Mouse (Mus musculus): ENCODE data around the gene Ubr7. TPM values are rescaled to one million over a fixed set of nuclear protein-coding genes. Genes with fewer than 3 reads are reported as not detected.

Ubr7 gene
- total RNA-seq, 2 experiments from 2014 or later: 32.5 to 32.6 TPM

DNA sequence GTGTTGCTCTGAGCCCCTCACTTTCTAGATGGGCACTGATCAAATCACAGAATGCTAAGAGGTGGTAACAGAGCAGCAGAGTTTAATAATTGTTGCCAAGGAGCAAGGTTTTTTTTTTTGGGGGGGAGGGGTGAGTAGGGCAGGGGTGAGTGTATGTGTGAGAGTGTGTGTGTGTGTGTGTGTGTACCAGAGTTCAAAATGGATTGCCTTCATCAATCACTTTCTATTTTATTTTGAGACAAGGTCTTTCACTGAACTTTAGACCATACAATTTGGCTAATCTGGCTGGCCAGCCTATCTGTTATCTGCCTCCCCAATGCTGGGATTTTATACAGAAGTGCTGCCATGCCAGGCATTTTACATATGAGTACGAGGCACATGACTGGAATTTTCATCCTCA lies 57.1 kb downstream of the Ubr7 start:
- no peak for DNase-seq (ENCODE audit: low spot score in 2 of 2)

DNA sequence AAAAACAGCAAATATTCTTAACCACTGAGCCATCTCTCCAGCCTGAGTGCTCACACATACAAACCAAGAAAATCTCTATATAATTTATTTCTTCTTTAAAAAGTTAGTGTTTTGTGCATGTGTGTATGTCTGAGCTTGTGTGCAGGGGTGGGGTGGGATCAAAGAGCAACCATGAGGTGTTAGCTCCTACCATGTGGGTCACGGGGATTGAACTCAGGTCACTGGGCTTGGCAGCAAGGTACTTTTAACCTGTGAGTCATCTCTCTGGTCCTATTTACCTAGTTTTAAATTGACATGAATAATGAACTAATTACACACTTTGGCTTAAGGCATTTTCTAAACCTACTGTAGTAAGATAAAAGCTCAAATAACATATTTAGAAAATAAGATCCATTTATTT lies 68.6 kb downstream of the Ubr7 start:
- DNase-seq (ENCODE audit: low spot score in 2 of 2): no peak

DNA sequence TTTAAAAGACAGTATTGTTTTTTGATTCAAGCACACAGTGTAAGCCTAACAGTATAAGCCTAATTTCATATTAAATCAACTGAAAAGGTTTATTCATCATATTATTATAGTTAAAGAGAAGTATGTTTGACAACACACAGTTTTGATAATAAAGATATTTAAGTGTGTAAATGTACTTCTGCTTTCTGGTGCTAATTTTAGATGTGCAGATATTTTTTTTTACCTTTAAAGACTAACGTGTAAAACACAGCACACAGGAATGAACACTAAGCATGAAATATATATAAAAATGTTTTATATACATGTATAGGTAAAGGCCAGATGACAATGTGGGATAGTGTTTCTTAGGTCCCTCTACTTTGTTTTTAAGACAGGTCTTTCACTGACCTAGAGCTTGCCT lies 69.4 kb downstream of the Ubr7 start:
- no peak for DNase-seq (ENCODE audit: low spot score in 2 of 2)

Other genes starting within 250 kb of the Ubr7 start
- 100 to 1,000 TPM; 151 to 236 TPM for gene Chga, start 203.0 kb upstream of the Ubr7 start, total RNA-seq (2021)
- 10 to 100 TPM; 56.0 to 63.6 TPM for gene Itpk1, start 53.0 kb upstream of the Ubr7 start, total RNA-seq (2021)
- gene Moap1, start 14.3 kb upstream of the Ubr7 start, total RNA-seq (2021): 10 to 100 TPM; 33.1 to 34.5 TPM
- 1 to 10 TPM; 5.1 to 5.7 TPM for gene Tmem251, start 14.2 kb upstream of the Ubr7 start, total RNA-seq (2021)
- gene Gm28051, start 202 bp upstream of the Ubr7 start, total RNA-seq (2021): not detected
- 10 to 100 TPM; 13.8 to 21.4 TPM for gene Gon7, start 164 bp upstream of the Ubr7 start, total RNA-seq (2021)
- 10 to 100 TPM; 16.5 to 19.1 TPM for gene Gm20604, start 705 bp downstream of the Ubr7 start, total RNA-seq (2021)
- 10 to 100 TPM; 18.4 to 19.6 TPM for gene Btbd7, start 120.5 kb downstream of the Ubr7 start, total RNA-seq (2021)
- gene Cox8c, start 141.3 kb downstream of the Ubr7 start, total RNA-seq (2021): not detected
- 10 to 100 TPM; 54.7 to 55.8 TPM for gene Unc79, start 190.9 kb downstream of the Ubr7 start, total RNA-seq (2021)

Measured in left cerebral cortex, adult 18-20 months (tissue).